Mouse (Mus musculus): ENCODE measurements at regions not wholly inside any gene's neighbourhood (a gene's known extent, or its start where the extent isn't known, plus 50 kb on each side); places are given as distances from the start of the nearest gene placed in this dataset.
"Not testable (repeated sequence)": the region's sequence is repeated elsewhere in the genome, so short reads cannot be mapped to it uniquely, and the experiment has no call there.

- Histone ChIP-seq H3K79me2 (ENCODE audit: inconsistent target) (no peaks in the 10 kb centered on the region), H3K4me3 (ENCODE audit: inconsistent target) (no peak overlapping the region), H3K36me3 (ENCODE audit: inconsistent target) (no peaks in the 10 kb centered on the region), H3K27ac (no peak overlapping the region)
- 53% methylated on average over 6 of the region's 6 CpGs for WGBS (ENCODE audit: missing documents)
These were observed 188.3 kb upstream of the Ccdc54 start for GRCm38 (mm10) chr16:50779030-50779784.

- WGBS (ENCODE audit: missing documents), result 93% methylated on average over 7 of the region's 12 CpGs
- H3K36me3 ChIP-seq (ENCODE audit: inconsistent target); H3K4me3 ChIP-seq (ENCODE audit: inconsistent target); H3K27ac ChIP-seq; H3K79me2 ChIP-seq (ENCODE audit: inconsistent target): not testable (repeated sequence)
These were observed 183.7 kb upstream of the Ccdc54 start for GRCm38 (mm10) chr16:50774699-50775098.

GRCm38 (mm10) chr16:50766055-50766770 is 175.3 kb upstream of the Ccdc54 start:
- H3K4me3 ChIP-seq (ENCODE audit: inconsistent target), result no peak overlapping the region

GRCm38 (mm10) chr16:50762096-50762495 is 171.1 kb upstream of the Ccdc54 start:
- no peak overlapping the region for H3K4me3 ChIP-seq (ENCODE audit: inconsistent target)
- no peaks in the 10 kb centered on the region for H3K36me3 ChIP-seq (ENCODE audit: inconsistent target)
- no peaks in the 10 kb centered on the region for H3K79me2 ChIP-seq (ENCODE audit: inconsistent target)
- no peak overlapping the region for H3K27ac ChIP-seq
- 94% methylated on average over 3 of the region's 3 CpGs for WGBS (ENCODE audit: missing documents)

More at GRCm38 (mm10) chr16:50766055-50766770, 175.3 kb upstream of the Ccdc54 start:
- Histone ChIP-seq H3K79me2 (ENCODE audit: inconsistent target) (no peaks in the 10 kb centered on the region), H3K27ac (no peak overlapping the region), H3K36me3 (ENCODE audit: inconsistent target) (no peaks in the 10 kb centered on the region)
- 96% methylated on average over 11 of the region's 11 CpGs for WGBS (ENCODE audit: missing documents)

GRCm38 (mm10) chr16:50759979-50760378 is 169.0 kb upstream of the Ccdc54 start:
- 26% methylated on average over 5 of the region's 5 CpGs for WGBS (ENCODE audit: missing documents)
- H3K4me3 ChIP-seq (ENCODE audit: inconsistent target), result no peak overlapping the region
- H3K36me3 ChIP-seq (ENCODE audit: inconsistent target), result no peaks in the 10 kb centered on the region
- no peak overlapping the region for H3K27ac ChIP-seq
- H3K79me2 ChIP-seq (ENCODE audit: inconsistent target), result no peaks in the 10 kb centered on the region

GRCm38 (mm10) chr16:50756696-50757095 is 165.7 kb upstream of the Ccdc54 start:
- WGBS (ENCODE audit: missing documents), result 44% methylated on average over 4 of the region's 4 CpGs
- Histone ChIP-seq H3K36me3 (ENCODE audit: inconsistent target) (no peaks in the 10 kb centered on the region), H3K4me3 (ENCODE audit: inconsistent target) (no peak overlapping the region), H3K27ac (no peak overlapping the region), H3K79me2 (ENCODE audit: inconsistent target) (no peaks in the 10 kb centered on the region)

- Histone ChIP-seq H3K27ac (no peak overlapping the region), H3K4me3 (ENCODE audit: inconsistent target) (no peak overlapping the region), H3K36me3 (ENCODE audit: inconsistent target) (no peaks in the 10 kb centered on the region), H3K79me2 (ENCODE audit: inconsistent target) (no peaks in the 10 kb centered on the region)
- WGBS (ENCODE audit: missing documents), result 0% methylated on average over 3 of the region's 3 CpGs
These were observed 162.8 kb upstream of the Ccdc54 start for GRCm38 (mm10) chr16:50753612-50754389.

GRCm38 (mm10) chr16:50753046-50753445 is 162.1 kb upstream of the Ccdc54 start:
- no peak overlapping the region for H3K4me3 ChIP-seq (ENCODE audit: inconsistent target)
- no peaks in the 10 kb centered on the region for H3K36me3 ChIP-seq (ENCODE audit: inconsistent target)
- H3K79me2 ChIP-seq (ENCODE audit: inconsistent target), result no peaks in the 10 kb centered on the region
- H3K27ac ChIP-seq, result no peak overlapping the region
- WGBS (ENCODE audit: missing documents), result 76% methylated on average over 11 of the region's 11 CpGs

GRCm38 (mm10) chr16:50752277-50752600 is 161.3 kb upstream of the Ccdc54 start:
- no peaks in the 10 kb centered on the region for H3K79me2 ChIP-seq (ENCODE audit: inconsistent target)
- no peak overlapping the region for H3K27ac ChIP-seq
- H3K4me3 ChIP-seq (ENCODE audit: inconsistent target), result no peak overlapping the region
- 92% methylated on average over 9 of the region's 10 CpGs for WGBS (ENCODE audit: missing documents)
- H3K36me3 ChIP-seq (ENCODE audit: inconsistent target), result no peaks in the 10 kb centered on the region

GRCm38 (mm10) chr16:50751495-50752276 is 160.7 kb upstream of the Ccdc54 start:
- Histone ChIP-seq H3K4me3 (ENCODE audit: inconsistent target) (no peak overlapping the region), H3K79me2 (ENCODE audit: inconsistent target) (no peaks in the 10 kb centered on the region), H3K27ac (no peak overlapping the region), H3K36me3 (ENCODE audit: inconsistent target) (no peaks in the 10 kb centered on the region)
- WGBS (ENCODE audit: missing documents), result 87% methylated on average over 9 of the region's 9 CpGs

GRCm38 (mm10) chr16:50747698-50748097 is 156.7 kb upstream of the Ccdc54 start:
- Histone ChIP-seq H3K4me3 (ENCODE audit: inconsistent target) (no peak overlapping the region), H3K79me2 (ENCODE audit: inconsistent target) (no peaks in the 10 kb centered on the region), H3K27ac (no peak overlapping the region), H3K36me3 (ENCODE audit: inconsistent target) (no peaks in the 10 kb centered on the region)
- 72% methylated on average over 5 of the region's 5 CpGs for WGBS (ENCODE audit: missing documents)

- WGBS (ENCODE audit: missing documents), result 78% methylated on average over 2 of the region's 2 CpGs
- H3K4me3 ChIP-seq (ENCODE audit: inconsistent target), result no peak overlapping the region
These were observed 154.8 kb upstream of the Ccdc54 start for GRCm38 (mm10) chr16:50745723-50746122.

GRCm38 (mm10) chr16:50737396-50737843 is 146.5 kb upstream of the Ccdc54 start:
- H3K27ac ChIP-seq, result peak overlapping the region; percentile 79
- H3K4me3 ChIP-seq (ENCODE audit: inconsistent target), result peak overlapping the region; percentile 52
- WGBS (ENCODE audit: missing documents), result 19% methylated on average over 10 of the region's 10 CpGs
- H3K36me3 ChIP-seq (ENCODE audit: inconsistent target), result no peaks in the 10 kb centered on the region
- no peaks in the 10 kb centered on the region; the same call in 1 of the 2 replicates for H3K79me2 ChIP-seq (ENCODE audit: inconsistent target)

More at GRCm38 (mm10) chr16:50745723-50746122, 154.8 kb upstream of the Ccdc54 start:
- H3K36me3 ChIP-seq (ENCODE audit: inconsistent target), result no peaks in the 10 kb centered on the region
- no peaks in the 10 kb centered on the region for H3K79me2 ChIP-seq (ENCODE audit: inconsistent target)
- H3K27ac ChIP-seq, result no peak overlapping the region
